Mouse (Mus musculus): ENCODE measurements around the gene Fto.

DNA sequence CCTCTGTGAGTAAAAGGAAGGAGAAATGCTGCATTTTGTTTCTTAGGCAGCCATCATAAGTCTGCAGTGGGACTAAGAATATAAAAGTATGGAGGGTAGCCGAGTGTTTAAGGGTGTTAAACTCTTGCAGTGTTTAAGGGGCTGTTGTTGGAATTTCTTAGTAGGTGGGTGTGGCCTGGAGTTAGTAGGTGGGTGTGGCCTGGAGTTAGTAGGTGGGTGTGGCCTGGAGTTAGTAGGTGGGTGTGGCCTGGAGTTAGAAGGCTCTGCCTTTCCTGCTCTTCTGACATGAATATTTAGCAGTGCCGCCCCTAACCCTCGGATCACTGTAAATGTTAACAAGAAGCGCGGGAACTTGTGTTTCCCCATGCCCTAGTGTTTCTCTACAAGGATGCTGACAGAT is 39.7 kb downstream of the Fto start:
- TF ChIP-seq CTCF (IDR thresholded peaks at IDR 0.05; ENCODE audit: low read depth) (no peak), EP300 (IDR thresholded peaks at IDR 0.05; ENCODE audit: low read depth) (no peak)
